Mouse (Mus musculus) thymus, postnatal 0 days (tissue): Measurements from ENCODE around the gene Frmd4a. TPM values are rescaled to one million over a fixed set of nuclear protein-coding genes. Genes with fewer than 3 reads are reported as not detected.

ENCODE experiments used
- DNase-seq: peaks from one replicate; pipeline ENCODE4 v3.0.0-alpha.2; 2015; ENCODE audit warnings: low spot score
- polyA plus RNA-seq: library from polyadenylated mRNA; unstranded; fragments of >200 nt; fragmentation: Nextera tagmentation; extraction: Ambion mirVana; gene quantifications from 2 replicates; pipeline ENCODE4 v1.2.1, GENCODE M21; 2015

Frmd4a gene
- polyA plus RNA-seq, 1 experiment from 2014 or later: 8.3 TPM

DNA sequence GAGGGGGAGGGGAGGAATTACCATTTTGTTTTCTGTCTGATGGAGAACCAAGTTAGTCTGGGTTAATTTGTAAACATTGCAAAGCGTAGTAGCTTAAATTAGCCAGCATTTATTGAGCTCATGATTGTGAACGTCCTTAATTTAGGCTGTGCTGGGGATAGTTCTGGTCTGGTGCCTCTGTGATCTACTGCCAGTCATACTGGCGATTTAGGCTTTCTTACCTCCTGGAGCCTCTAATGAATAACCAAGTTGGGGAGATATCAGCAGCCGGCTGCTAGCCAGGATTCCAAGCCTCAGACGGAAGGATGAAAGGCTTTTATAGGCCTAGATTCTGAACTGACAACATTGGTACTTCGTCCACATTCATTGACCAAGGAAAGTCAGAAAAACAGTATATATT is 369.0 kb downstream of the Frmd4a start:
- no peak for DNase-seq

GRCm38 (mm10) chr2:4389330-4389729 is 371.8 kb downstream of the Frmd4a start:
- no peak for DNase-seq

GRCm38 (mm10) chr2:4391091-4391490 is 373.6 kb downstream of the Frmd4a start:
- DNase-seq: no peak

GRCm38 (mm10) chr2:4391678-4392085 is 374.2 kb downstream of the Frmd4a start:
- no peak for DNase-seq

GRCm38 (mm10) chr2:4393046-4393445 is 375.5 kb downstream of the Frmd4a start:
- no peak for DNase-seq

DNA sequence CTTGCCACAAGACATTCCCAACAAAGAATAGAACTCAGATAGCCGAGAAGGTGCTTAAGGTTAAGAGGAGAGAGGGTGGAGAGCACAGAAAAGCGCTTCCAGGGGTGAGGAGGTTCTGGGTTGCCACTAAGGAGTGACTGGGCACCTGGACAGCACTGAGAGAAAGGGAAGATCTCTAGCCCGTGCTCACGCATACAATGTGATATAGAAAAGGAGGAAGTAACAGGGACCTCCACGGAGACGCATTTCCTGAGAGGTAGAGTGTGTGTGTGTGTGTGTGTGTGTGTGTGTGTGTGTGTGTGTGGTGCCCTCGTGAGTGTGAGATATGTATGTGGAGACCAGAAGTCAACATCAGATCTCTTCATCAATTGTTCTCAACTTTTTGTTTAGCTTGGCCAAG is 377.1 kb downstream of the Frmd4a start:
- DNase-seq: no peak

GRCm38 (mm10) chr2:4399721-4400120 is 382.2 kb downstream of the Frmd4a start:
- no peak for DNase-seq

DNA sequence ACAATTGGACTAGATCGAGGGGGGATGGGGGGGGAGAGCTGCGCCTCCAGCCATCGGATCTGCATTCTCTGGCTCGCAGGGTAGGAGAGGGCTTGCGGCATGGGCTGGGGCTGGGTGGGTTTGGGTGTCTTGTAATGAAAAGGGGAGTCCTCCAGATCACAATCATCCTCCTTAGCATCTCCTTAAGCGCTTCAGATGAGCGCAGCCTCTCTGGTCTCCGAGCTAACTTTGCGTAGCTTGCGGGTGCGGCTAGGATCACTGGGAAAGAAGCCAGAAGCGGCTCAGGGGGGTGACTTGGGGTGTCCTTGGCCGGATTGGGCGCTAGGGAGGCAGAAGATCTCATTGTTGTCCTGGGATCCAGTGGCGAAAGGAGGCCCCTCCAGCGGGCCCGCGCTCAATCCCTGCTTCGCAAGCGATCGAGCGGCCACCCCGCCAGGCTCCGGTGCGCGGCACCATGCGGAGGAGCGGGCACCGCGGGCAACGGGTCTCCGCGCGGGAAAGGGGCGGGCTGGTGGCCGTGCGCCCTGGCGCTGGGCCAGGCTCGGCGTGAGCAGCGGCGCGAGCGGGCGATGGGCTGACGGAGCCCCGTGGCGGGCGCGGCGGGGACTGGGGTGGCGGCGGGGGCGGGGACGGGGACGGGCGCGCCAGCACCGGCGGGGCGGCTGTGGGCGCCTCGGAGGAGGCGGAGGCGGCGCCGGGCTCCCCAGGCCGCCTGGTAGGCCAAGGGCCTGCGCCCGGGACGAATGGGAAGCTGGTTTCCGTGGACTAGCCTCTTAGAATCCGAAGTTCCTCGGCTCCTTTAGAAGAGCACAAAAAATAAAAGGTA is 383.5 kb downstream of the Frmd4a start:
- DNase-seq: peak; percentile 6

DNA sequence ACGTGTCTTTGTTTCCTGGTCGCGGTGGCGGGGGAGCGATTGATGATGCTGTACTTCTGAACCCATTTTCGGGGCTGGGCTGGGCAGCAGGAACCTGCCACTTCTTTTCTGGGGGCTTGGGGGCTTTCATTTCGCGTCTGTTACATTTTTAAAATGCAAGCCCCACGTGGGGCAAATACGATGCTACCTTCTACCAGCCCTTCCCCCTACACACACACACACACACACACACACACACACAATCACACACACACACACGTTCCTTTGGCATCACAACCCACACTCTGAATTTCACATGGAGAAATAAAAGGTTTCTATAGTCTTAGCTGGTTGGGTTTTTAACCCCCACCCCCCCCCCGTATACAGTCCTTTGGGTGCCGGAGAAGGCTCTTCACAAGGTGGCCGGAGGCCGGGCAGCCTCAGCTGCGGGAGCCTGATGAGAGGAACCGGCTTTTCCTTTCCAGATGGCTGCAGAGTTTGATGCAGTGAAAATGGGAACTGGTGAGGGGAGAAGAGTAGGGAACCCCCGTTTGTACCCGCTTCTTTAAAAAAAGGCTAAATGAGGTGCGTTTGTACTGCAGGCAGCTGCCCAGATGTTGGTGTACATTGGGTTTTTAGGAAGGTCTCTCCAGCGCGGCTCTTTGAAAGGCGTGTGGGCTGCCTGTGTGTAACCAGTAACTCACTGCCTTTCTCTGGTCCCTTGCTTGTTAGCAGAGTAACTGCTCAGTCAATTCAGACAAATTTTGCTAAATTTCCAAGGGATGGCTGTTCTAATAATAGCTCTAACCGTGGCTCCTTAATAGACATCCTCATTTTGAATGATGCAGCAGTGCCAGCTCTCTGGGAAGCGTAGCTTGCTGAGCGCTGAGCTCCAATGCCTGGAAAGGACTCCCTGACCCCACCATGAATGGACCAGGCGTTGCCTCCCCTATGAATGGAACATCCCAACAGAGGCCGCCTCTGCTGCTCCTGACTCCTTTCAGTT is 384.4 kb downstream of the Frmd4a start:
- DNase-seq: no peak

GRCm38 (mm10) chr2:4406977-4407376 is 389.5 kb downstream of the Frmd4a start:
- DNase-seq: no peak

DNA sequence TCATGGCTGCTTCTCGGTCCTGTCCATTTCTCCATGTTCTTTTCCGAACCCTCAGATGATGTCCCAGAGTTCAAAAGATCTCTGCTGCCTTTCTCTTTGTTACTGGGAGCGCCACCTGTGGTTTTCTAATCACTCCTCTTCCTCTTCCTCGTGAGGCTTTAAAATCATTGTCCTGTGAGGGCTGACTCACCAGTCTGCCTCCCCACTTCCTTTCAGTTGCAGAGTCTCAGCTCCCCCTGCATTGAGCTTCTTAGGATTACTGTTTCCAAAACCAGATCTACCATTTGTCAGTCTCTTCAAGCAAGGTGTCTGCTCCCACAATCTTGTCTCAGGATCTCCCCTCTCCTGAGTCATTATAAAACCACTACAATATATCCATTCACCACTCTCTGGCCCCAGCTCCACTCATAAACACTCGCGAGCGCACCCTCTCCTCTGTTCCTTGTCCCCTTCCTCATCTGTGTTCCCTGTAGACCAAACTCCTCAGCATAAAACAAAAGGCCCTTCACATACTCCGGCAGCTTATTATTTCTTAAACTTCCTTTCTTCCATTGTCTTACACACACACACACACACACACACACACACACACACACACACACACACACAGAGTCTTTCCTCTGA is 392.4 kb downstream of the Frmd4a start:
- DNase-seq: no peak

DNA sequence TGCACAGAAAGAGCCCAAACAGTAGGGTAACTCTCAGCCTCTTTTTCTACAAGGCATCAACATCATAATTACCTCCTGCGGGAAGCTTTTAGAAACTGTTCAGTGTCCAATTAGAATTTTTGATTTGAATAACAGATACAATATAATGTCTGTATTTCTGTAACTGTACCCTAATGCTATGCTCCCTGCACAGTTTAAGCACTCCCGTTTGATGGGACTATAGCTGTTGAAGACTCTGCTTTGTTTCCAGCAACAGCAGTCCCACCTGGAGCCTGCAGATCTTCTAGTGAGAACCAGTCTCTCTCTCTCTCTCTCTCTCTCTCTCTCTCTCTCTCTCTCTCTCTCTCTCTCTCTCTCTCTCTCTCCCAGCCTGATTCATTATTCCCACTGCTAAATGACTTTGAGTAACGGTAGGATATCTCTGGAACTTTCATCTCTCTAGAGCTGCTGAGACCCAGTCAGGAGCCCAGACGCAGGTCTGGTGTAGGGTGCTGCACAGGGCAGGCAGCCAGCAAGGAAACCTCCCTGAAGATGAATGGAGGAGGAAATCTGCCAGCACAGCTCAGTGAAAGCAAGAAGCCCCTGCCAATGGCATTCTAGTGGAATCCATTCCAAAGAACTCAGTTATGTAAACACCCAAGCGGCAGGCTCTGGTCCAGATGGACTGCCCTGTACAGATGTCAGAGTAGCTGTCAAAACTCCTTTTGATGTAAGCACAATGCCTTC is 395.5 kb downstream of the Frmd4a start:
- no peak for DNase-seq

GRCm38 (mm10) chr2:4413596-4414335 is 396.2 kb downstream of the Frmd4a start:
- DNase-seq: no peak

- no peak for DNase-seq
Observed at GRCm38 (mm10) chr2:4420679-4421312, 403.3 kb downstream of the Frmd4a start.

GRCm38 (mm10) chr2:4421757-4422156 is 404.2 kb downstream of the Frmd4a start:
- DNase-seq: no peak

- DNase-seq: no peak
Observed at GRCm38 (mm10) chr2:4423896-4424295, 406.4 kb downstream of the Frmd4a start.

DNA sequence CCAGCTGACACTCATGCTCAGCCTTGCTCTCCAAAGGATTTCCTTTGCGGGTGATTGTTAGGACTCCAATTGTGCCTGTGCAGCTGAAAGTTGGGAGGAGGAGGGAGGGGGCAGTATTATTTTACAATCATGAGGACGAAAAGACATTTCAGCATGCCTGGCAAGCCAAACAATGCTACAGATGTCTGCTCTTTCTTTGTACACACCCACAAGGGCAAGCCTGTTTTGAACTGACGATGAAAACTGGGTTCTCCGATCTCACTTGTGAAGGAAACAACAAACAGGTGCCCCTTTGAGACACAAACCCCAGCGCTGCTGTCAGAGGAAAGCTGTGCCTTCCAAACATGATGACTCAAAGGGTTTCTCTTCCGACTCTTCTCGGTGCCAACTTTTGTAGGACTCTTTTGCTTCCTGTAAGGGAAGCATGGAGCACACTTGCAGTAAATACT is 410.9 kb downstream of the Frmd4a start:
- no peak for DNase-seq

GRCm38 (mm10) chr2:4433119-4433518 is 415.6 kb downstream of the Frmd4a start:
- DNase-seq: no peak

DNA sequence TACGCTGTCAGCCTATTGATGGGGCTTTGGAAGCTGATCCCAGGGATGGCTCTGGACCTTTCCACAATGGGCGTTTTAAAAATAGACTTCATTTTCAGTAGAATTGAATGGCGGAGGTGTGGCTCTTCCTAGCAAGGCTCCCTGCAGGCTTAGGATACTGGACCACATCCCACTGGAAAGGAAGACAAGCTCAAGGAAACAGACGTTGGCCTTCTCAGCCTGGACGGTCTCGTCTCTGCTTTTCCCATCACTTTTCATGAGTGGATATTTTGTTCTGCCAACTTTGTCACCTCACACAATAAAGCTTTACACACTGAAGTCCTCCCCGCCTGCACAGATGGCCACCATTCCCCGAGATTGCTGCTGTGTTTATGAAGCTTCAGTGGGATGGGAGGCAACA is 417.5 kb downstream of the Frmd4a start:
- DNase-seq: no peak
